Mouse (Mus musculus): Measurements from ENCODE around the gene Lonrf2. TPM values are rescaled to one million over a fixed set of nuclear protein-coding genes. Genes with fewer than 3 reads are reported as not detected.

Gene Lonrf2
- polyA plus RNA-seq, 1 experiment from 2014 or later: 5.4 TPM

- Histone ChIP-seq H3K4me2 (ENCODE audit: low read depth) (no peak overlapping the region), H3K4me3 (ENCODE audit: low read depth, low read length) (no peak overlapping the region), H3K27me3 (ENCODE audit: control insufficient read depth, insufficient read depth, low read length) (no peaks in the 10 kb centered on the region), H3K9me3 (ENCODE audit: control insufficient read depth, low read length) (no peaks in the 10 kb centered on the region), H3K36me3 (ENCODE audit: control insufficient read depth, insufficient read depth, low read length) (no peaks in the 10 kb centered on the region; the same call in 1 of the 2 replicates), H3K4me1 (ENCODE audit: control insufficient read depth, insufficient read depth, low read length) (no peaks in the 10 kb centered on the region), H3K9ac (ENCODE audit: low read length) (no peak overlapping the region), H3K27ac (ENCODE audit: low read depth, low read length) (no peak overlapping the region)
- 54% methylated on average over 13 of the region's 13 CpGs for WGBS
- DNase-seq (ENCODE audit: low spot score): no peak
- ATAC-seq (ENCODE audit: insufficient read depth, low FRiP score, low TSS enrichment): no peak
Observed at GRCm38 (mm10) chr1:38869398-38870195, 33.1 kb upstream of the Lonrf2 start.

GRCm38 (mm10) chr1:38866242-38866641 is 29.7 kb upstream of the Lonrf2 start:
- no peaks in the 10 kb centered on the region for H3K27me3 ChIP-seq (ENCODE audit: control insufficient read depth, insufficient read depth, low read length)
- H3K4me2 ChIP-seq (ENCODE audit: low read depth): no peak overlapping the region
- no peaks in the 10 kb centered on the region for H3K4me1 ChIP-seq (ENCODE audit: control insufficient read depth, insufficient read depth, low read length)
- no peak for DNase-seq (ENCODE audit: low spot score)
- no peak overlapping the region for H3K4me3 ChIP-seq (ENCODE audit: low read depth, low read length)
- WGBS: 82% methylated on average over 5 of the region's 5 CpGs
- no peaks in the 10 kb centered on the region for H3K9me3 ChIP-seq (ENCODE audit: control insufficient read depth, low read length)
- H3K9ac ChIP-seq (ENCODE audit: low read length): no peak overlapping the region
- H3K36me3 ChIP-seq (ENCODE audit: control insufficient read depth, insufficient read depth, low read length): no peaks in the 10 kb centered on the region; the same call in 1 of the 2 replicates
- ATAC-seq (ENCODE audit: insufficient read depth, low FRiP score, low TSS enrichment): no peak
- no peak overlapping the region for H3K27ac ChIP-seq (ENCODE audit: low read depth, low read length)

GRCm38 (mm10) chr1:38864341-38864740 is 27.8 kb upstream of the Lonrf2 start:
- Histone ChIP-seq H3K9me3 (ENCODE audit: control insufficient read depth, low read length) (no peaks in the 10 kb centered on the region), H3K9ac (ENCODE audit: low read length) (no peak overlapping the region), H3K4me1 (ENCODE audit: control insufficient read depth, insufficient read depth, low read length) (no peaks in the 10 kb centered on the region), H3K4me2 (ENCODE audit: low read depth) (no peak overlapping the region), H3K27me3 (ENCODE audit: control insufficient read depth, insufficient read depth, low read length) (no peaks in the 10 kb centered on the region), H3K4me3 (ENCODE audit: low read depth, low read length) (no peak overlapping the region), H3K27ac (ENCODE audit: low read depth, low read length) (no peak overlapping the region), H3K36me3 (ENCODE audit: control insufficient read depth, insufficient read depth, low read length) (no peaks in the 10 kb centered on the region; the same call in 1 of the 2 replicates)
- 86% methylated on average over 9 of the region's 9 CpGs for WGBS
- DNase-seq (ENCODE audit: low spot score) (no peak), ATAC-seq (ENCODE audit: insufficient read depth, low FRiP score, low TSS enrichment) (no peak)

- Histone ChIP-seq H3K4me1 (ENCODE audit: control insufficient read depth, insufficient read depth, low read length) (no peaks in the 10 kb centered on the region), H3K27ac (ENCODE audit: low read depth, low read length) (no peak overlapping the region), H3K36me3 (ENCODE audit: control insufficient read depth, insufficient read depth, low read length) (no peaks in the 10 kb centered on the region; the same call in 1 of the 2 replicates), H3K9ac (ENCODE audit: low read length) (no peak overlapping the region), H3K4me3 (ENCODE audit: low read depth, low read length) (no peak overlapping the region), H3K9me3 (ENCODE audit: control insufficient read depth, low read length) (no peaks in the 10 kb centered on the region), H3K27me3 (ENCODE audit: control insufficient read depth, insufficient read depth, low read length) (no peaks in the 10 kb centered on the region), H3K4me2 (ENCODE audit: low read depth) (no peak overlapping the region)
- ATAC-seq (ENCODE audit: insufficient read depth, low FRiP score, low TSS enrichment) (no peak), DNase-seq (ENCODE audit: low spot score) (peak; percentile 37)
- WGBS: 18% methylated on average over 4 of the region's 4 CpGs
Observed at GRCm38 (mm10) chr1:38862213-38862612, 25.7 kb upstream of the Lonrf2 start.

- Histone ChIP-seq H3K9me3 (ENCODE audit: control insufficient read depth, low read length) (no peaks in the 10 kb centered on the region), H3K27me3 (ENCODE audit: control insufficient read depth, insufficient read depth, low read length) (no peaks in the 10 kb centered on the region), H3K27ac (ENCODE audit: low read depth, low read length) (no peak overlapping the region), H3K4me2 (ENCODE audit: low read depth) (no peak overlapping the region), H3K4me3 (ENCODE audit: low read depth, low read length) (no peak overlapping the region), H3K36me3 (ENCODE audit: control insufficient read depth, insufficient read depth, low read length) (no peaks in the 10 kb centered on the region), H3K9ac (ENCODE audit: low read length) (no peak overlapping the region), H3K4me1 (ENCODE audit: control insufficient read depth, insufficient read depth, low read length) (no peaks in the 10 kb centered on the region)
- WGBS: 86% methylated on average over 9 of the region's 9 CpGs
- ATAC-seq (ENCODE audit: insufficient read depth, low FRiP score, low TSS enrichment) (no peak), DNase-seq (ENCODE audit: low spot score) (no peak)
Observed at GRCm38 (mm10) chr1:38860867-38861524, 24.5 kb upstream of the Lonrf2 start.

- Histone ChIP-seq H3K9me3 (ENCODE audit: control insufficient read depth, low read length) (no peaks in the 10 kb centered on the region), H3K4me3 (ENCODE audit: low read depth, low read length) (no peak overlapping the region), H3K4me1 (ENCODE audit: control insufficient read depth, insufficient read depth, low read length) (no peaks in the 10 kb centered on the region), H3K4me2 (ENCODE audit: low read depth) (no peak overlapping the region), H3K9ac (ENCODE audit: low read length) (no peak overlapping the region), H3K27me3 (ENCODE audit: control insufficient read depth, insufficient read depth, low read length) (no peaks in the 10 kb centered on the region), H3K27ac (ENCODE audit: low read depth, low read length) (no peak overlapping the region), H3K36me3 (ENCODE audit: control insufficient read depth, insufficient read depth, low read length) (no peaks in the 10 kb centered on the region)
- no peak for DNase-seq (ENCODE audit: low spot score)
- WGBS: 87% methylated on average over 5 of the region's 5 CpGs
- ATAC-seq (ENCODE audit: insufficient read depth, low FRiP score, low TSS enrichment): no peak
Observed at GRCm38 (mm10) chr1:38860207-38860606, 23.7 kb upstream of the Lonrf2 start.

GRCm38 (mm10) chr1:38856196-38856595 is 19.7 kb upstream of the Lonrf2 start:
- Histone ChIP-seq H3K4me3 (ENCODE audit: low read depth, low read length) (no peak overlapping the region), H3K36me3 (ENCODE audit: control insufficient read depth, insufficient read depth, low read length) (no peaks in the 10 kb centered on the region), H3K9ac (ENCODE audit: low read length) (no peak overlapping the region), H3K27ac (ENCODE audit: low read depth, low read length) (no peak overlapping the region), H3K27me3 (ENCODE audit: control insufficient read depth, insufficient read depth, low read length) (no peaks in the 10 kb centered on the region), H3K9me3 (ENCODE audit: control insufficient read depth, low read length) (no peaks in the 10 kb centered on the region), H3K4me1 (ENCODE audit: control insufficient read depth, insufficient read depth, low read length) (no peaks in the 10 kb centered on the region), H3K4me2 (ENCODE audit: low read depth) (no peak overlapping the region)
- 16% methylated on average over 3 of the region's 3 CpGs for WGBS
- ATAC-seq (ENCODE audit: insufficient read depth, low FRiP score, low TSS enrichment) (no peak), DNase-seq (ENCODE audit: low spot score) (peak; percentile 77)

- Histone ChIP-seq H3K9ac (ENCODE audit: low read length) (no peak overlapping the region), H3K27ac (ENCODE audit: low read depth, low read length) (no peak overlapping the region), H3K36me3 (ENCODE audit: control insufficient read depth, insufficient read depth, low read length) (no peaks in the 10 kb centered on the region), H3K4me3 (ENCODE audit: low read depth, low read length) (no peak overlapping the region), H3K27me3 (ENCODE audit: control insufficient read depth, insufficient read depth, low read length) (0 out of 2 replicates have a peak, but pooled peaks cover 2% of the 10 kb centered on the region), H3K9me3 (ENCODE audit: control insufficient read depth, low read length) (no peaks in the 10 kb centered on the region), H3K4me2 (ENCODE audit: low read depth) (no peak overlapping the region), H3K4me1 (ENCODE audit: control insufficient read depth, insufficient read depth, low read length) (0 out of 2 replicates have a peak, but pooled peaks cover 2% of the 10 kb centered on the region)
- ATAC-seq (ENCODE audit: insufficient read depth, low FRiP score, low TSS enrichment) (no peak), DNase-seq (ENCODE audit: low spot score) (no peak)
- WGBS: 65% methylated on average over 2 of the region's 2 CpGs
Observed at GRCm38 (mm10) chr1:38852250-38852649, 15.7 kb upstream of the Lonrf2 start.
